Mouse (Mus musculus): ENCODE measurements around the gene Plekha7. TPM values are rescaled to one million over a fixed set of nuclear protein-coding genes. Genes with fewer than 3 reads are reported as not detected.

Gene Plekha7
- polyA plus RNA-seq, 1 experiment from 2014 or later: 9.2 TPM

Other genes starting within 250 kb of the Plekha7 start
- 0.43 and 0.88 TPM in 2 replicates for gene Gm4353, start 223.7 kb downstream of the Plekha7 start, polyA plus RNA-seq (2014; fragmentation: Nextera tagmentation; extraction: Ambion mirVana)
- gene Rps13, start 25.8 kb upstream of the Plekha7 start, polyA plus RNA-seq (2014; fragmentation: Nextera tagmentation; extraction: Ambion mirVana): 864 and 873 TPM in 2 replicates
- gene Pik3c2a, start 135.1 kb upstream of the Plekha7 start, polyA plus RNA-seq (2014; fragmentation: Nextera tagmentation; extraction: Ambion mirVana): 21.5 and 22.2 TPM in 2 replicates
- 28.2 and 32.8 TPM in 2 replicates for gene Nucb2, start 196.0 kb upstream of the Plekha7 start, polyA plus RNA-seq (2014; fragmentation: Nextera tagmentation; extraction: Ambion mirVana)